Comparison of ENCODE assay signal across 23 mouse cellular contexts in the genomic region with DNA sequence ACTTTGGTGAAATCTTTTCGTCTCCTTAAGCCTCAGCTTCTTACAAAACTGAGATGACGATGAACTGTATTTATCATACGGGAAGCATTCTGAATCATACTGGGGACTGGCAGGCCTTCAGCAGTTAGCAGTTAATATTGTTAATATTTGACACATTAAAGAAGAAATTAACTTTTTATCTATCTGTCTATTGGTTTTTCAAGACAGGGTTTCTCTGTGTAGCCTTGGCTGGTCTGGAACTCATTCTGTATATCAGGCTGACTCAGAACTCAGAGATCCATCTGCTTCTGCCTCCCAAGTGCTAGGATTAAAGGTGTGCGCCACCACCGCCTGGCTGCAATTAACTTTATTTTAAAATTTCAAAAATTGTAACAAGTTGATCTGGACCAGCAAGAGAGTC. TPM values are rescaled to one million over a fixed set of nuclear protein-coding genes. Genes with fewer than 3 reads are reported as not detected.
"Had no signal": no experiment of that assay in that cellular context is flagged by ENCODE, and none has a peak within 500 bp of the region (broad histone marks: within the 10 kb centered on the region; RNA-seq: fewer than 3 reads in every experiment).

No protein-coding gene starts in this region.

- H3K9me3 ChIP-seq: heart, embryonic 12.5 days; hindbrain, embryonic 13.5 days; hindbrain, embryonic 15.5 days; limb, embryonic 13.5 days; limb, embryonic 15.5 days; liver, embryonic 12.5 days had no signal

- H3K36me3 ChIP-seq: heart, embryonic 12.5 days; hindbrain, embryonic 13.5 days; hindbrain, embryonic 15.5 days; limb, embryonic 13.5 days; limb, embryonic 15.5 days; liver, embryonic 12.5 days had no signal

- H3K9ac ChIP-seq: forebrain, postnatal 0 days; heart, embryonic 12.5 days; hindbrain, embryonic 13.5 days; hindbrain, embryonic 15.5 days; limb, embryonic 13.5 days; limb, embryonic 15.5 days; liver, embryonic 12.5 days; liver, embryonic 14.5 days had no signal

- H3K27ac ChIP-seq: hindbrain, embryonic 13.5 days; hindbrain, embryonic 15.5 days; hindbrain, postnatal 0 days; kidney, postnatal 0 days; limb, embryonic 13.5 days; limb, embryonic 15.5 days; liver, embryonic 12.5 days; liver, embryonic 14.5 days had no signal

- H3K4me2 ChIP-seq: heart, embryonic 12.5 days; hindbrain, embryonic 13.5 days; hindbrain, embryonic 15.5 days; limb, embryonic 13.5 days; limb, embryonic 15.5 days; liver, embryonic 12.5 days had no signal

- H3K4me3 ChIP-seq: heart, embryonic 12.5 days; hindbrain, embryonic 13.5 days; hindbrain, embryonic 15.5 days; limb, embryonic 13.5 days; limb, embryonic 15.5 days; liver, embryonic 12.5 days had no signal

- H3K4me1 ChIP-seq: hindbrain, embryonic 13.5 days; hindbrain, embryonic 15.5 days had no signal

- DNase-seq: forebrain, postnatal 0 days; gastrocnemius, postnatal 14 days; gastrocnemius, postnatal 36 days; heart, adult 18-20 months; heart, postnatal 14 days; heart, postnatal 36 days; kidney, adult 11 months; kidney, postnatal 14 days; kidney, postnatal 36 days; layer of hippocampus, adult 9-11 months; layer of hippocampus, postnatal 36 days; left cerebral cortex, postnatal 4 days had no signal

- ATAC-seq: forebrain, postnatal 0 days; hindbrain, postnatal 0 days; liver, embryonic 12.5 days had no signal

- H3K27me3 ChIP-seq: heart, embryonic 12.5 days; hindbrain, embryonic 13.5 days; hindbrain, embryonic 15.5 days; limb, embryonic 13.5 days; limb, embryonic 15.5 days; liver, embryonic 12.5 days had no signal

RNA-seq across cellular contexts. Expression of gene Tex14, which starts 50.7 kb away (rescaled TPM):
- total RNA-seq: gastrocnemius, adult 8-10 months; gastrocnemius, postnatal 36 days had no signal
- polyA plus RNA-seq: hindbrain, embryonic 11.5 days; liver, embryonic 12.5 days had no signal
